Comparison of ENCODE assay signal across 8 mouse cellular contexts in the genomic region with DNA sequence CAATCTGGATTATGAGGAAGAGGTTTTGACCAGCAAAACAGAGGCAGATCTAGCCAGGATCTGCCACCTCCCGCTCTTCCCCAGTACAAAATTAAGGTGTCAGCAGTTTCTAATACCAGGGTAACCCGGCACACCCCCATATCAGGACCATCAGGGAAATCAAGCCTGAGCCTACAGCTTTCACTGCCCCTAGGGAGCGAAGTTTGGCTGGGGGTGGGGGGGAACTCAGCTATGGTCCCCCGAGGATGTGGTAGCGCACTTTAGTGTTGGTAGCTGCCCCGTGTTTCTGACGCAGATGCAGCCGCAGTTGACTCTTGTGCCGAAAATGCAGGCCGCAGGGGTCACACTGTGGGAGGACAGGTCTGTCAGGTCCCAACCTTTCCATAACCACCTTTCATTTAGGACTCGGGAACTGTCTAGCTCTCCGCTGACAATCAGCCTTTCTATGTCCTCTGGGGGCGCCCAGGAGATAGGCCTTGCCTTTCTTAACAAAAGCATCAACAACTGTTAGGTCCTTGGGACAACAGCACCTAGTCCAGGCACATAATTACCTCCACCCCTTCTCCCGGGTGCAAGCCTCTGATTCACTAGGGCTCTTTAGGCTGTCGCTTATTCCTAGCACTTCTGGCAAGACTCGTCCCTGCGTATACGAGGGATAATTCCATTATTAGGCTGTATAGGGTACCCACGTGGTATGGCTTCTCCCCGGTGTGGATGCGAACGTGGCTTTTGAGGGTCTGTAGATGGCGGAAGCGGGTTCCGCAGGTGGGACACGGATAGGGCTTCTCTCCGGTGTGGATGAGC. TPM values are rescaled to one million over a fixed set of nuclear protein-coding genes. Genes with fewer than 3 reads are reported as not detected.
DNase-seq lines count a peak whose midpoint lies in the region; ATAC-seq and TF ChIP-seq lines count a peak whose summit lies in the region.

No protein-coding gene starts in this region.

- H3K36me3 ChIP-seq in ES-E14 (ENCODE audit: control insufficient read depth, insufficient read depth, low read length, poor library complexity, severe bottlenecking): peaks cover 5% of the 10 kb centered on the region; the same call in 1 of the 2 replicates
- no peaks in the 10 kb centered on the region for H3K36me3 ChIP-seq in heart, embryonic 16.5 days (ENCODE audit: control insufficient read depth, insufficient read depth)
- no peaks in the 10 kb centered on the region for H3K36me3 ChIP-seq in liver, embryonic 12.5 days

- peak overlapping the region; percentile 59 for H3K4me2 ChIP-seq in heart, embryonic 16.5 days (ENCODE audit: low read depth, low read length)
- H3K4me2 ChIP-seq in liver, embryonic 12.5 days: peak overlapping the region; percentile 81

- peak; percentile 51 for DNase-seq in cerebellum, adult 11-12 months
- DNase-seq in cerebellum, postnatal 4 days (ENCODE audit: low spot score in 2 of 2): no peak
- DNase-seq in ES-E14 (ENCODE audit: low read depth, low spot score): no peak
- DNase-seq in MN1 (ENCODE audit: low spot score): no peak
- no peak for DNase-seq in Muller cell, postnatal 12 days (ENCODE audit: inconsistent ontology term)
- no peak for DNase-seq in frontal cortex, adult 2 months (ENCODE audit: extremely low spot score in 1 of 2, low spot score in 1 of 2)

- peaks cover 8 to 23% of the 10 kb centered on the region in 2 experiments for H3K4me1 ChIP-seq in ES-E14 (ENCODE audit: control insufficient read depth in 2 of 2, insufficient read depth in 2 of 2, low read length in 2 of 2, poor library complexity in 1 of 2)
- peaks cover 21% of the 10 kb centered on the region for H3K4me1 ChIP-seq in heart, embryonic 16.5 days (ENCODE audit: control insufficient read depth, insufficient read depth, low read length)
- peaks cover 93% of the 10 kb centered on the region for H3K4me1 ChIP-seq in liver, embryonic 12.5 days

- no peak for ATAC-seq in heart, embryonic 16.5 days (replicated peaks; ENCODE audit: extremely low read depth, insufficient read depth, low FRiP score)
- ATAC-seq in liver, embryonic 12.5 days: no peak

- peaks cover 41% of the 10 kb centered on the region for H3K27me3 ChIP-seq in heart, embryonic 16.5 days (ENCODE audit: control insufficient read depth, insufficient read depth, low read length)
- H3K27me3 ChIP-seq in liver, embryonic 12.5 days (replicated peaks): peaks cover 50% of the 10 kb centered on the region

- in situ Hi-C loops in ES-E14 (cut with MboI; ENCODE audit: low sequenced_read_pairs in 2 of 2, unreplicated experiment in 2 of 2): no loop called here

- no peak overlapping the region for H3K27ac ChIP-seq in ES-E14 (ENCODE audit: insufficient read depth, low read depth, low read length, poor library complexity, severe bottlenecking)
- peak overlapping the region; percentile 25 for H3K27ac ChIP-seq in heart, embryonic 16.5 days (ENCODE audit: low read length)
- H3K27ac ChIP-seq in liver, embryonic 12.5 days: no peak overlapping the region

- peak overlapping the region; percentile 61 for H3K9ac ChIP-seq in ES-E14 (ENCODE audit: insufficient read depth, low read depth, low read length, poor library complexity, severe bottlenecking)
- H3K9ac ChIP-seq in heart, embryonic 16.5 days (ENCODE audit: low read length): peak overlapping the region; percentile 56
- H3K9ac ChIP-seq in liver, embryonic 12.5 days: peak overlapping the region; percentile 12

- peak overlapping the region; percentile 3 to 49; a peak in 3 of 4 replicates for H3K4me3 ChIP-seq in ES-E14 (ENCODE audit: insufficient read depth in 1 of 2, low read depth in 1 of 2, low read length in 2 of 2, poor library complexity in 1 of 2, severe bottlenecking in 1 of 2)
- H3K4me3 ChIP-seq in heart, embryonic 16.5 days (ENCODE audit: low read length): peak overlapping the region; percentile 51
- peak overlapping the region; percentile 31 for H3K4me3 ChIP-seq in liver, embryonic 12.5 days

- no peaks in the 10 kb centered on the region for H3K9me3 ChIP-seq in ES-E14 (ENCODE audit: control insufficient read depth, insufficient read depth, low read depth, low read length)
- no peaks in the 10 kb centered on the region for H3K9me3 ChIP-seq in heart, embryonic 16.5 days (replicated peaks; ENCODE audit: control insufficient read depth, low read length)
- no peaks in the 10 kb centered on the region for H3K9me3 ChIP-seq in liver, embryonic 12.5 days (replicated peaks)

- WGBS in heart, embryonic 16.5 days: 24% methylated on average over 27 of the region's 27 CpGs
- 44% methylated on average over 27 of the region's 27 CpGs for WGBS in liver, embryonic 12.5 days (ENCODE audit: insufficient replicate concordance)

TF ChIP-seq in ES-E14, 5 proteins besides CTCF, POLR2A, EP300 and RAD21:
- TF ChIP-seq ZC3H11A (IDR thresholded peaks at IDR 0.05; ENCODE audit: borderline replicate concordance, low read depth, low read length): no peak
- 0 out of 2 replicates have a peak, but pooled peaks have one; percentile 45 for TF ChIP-seq MAFK (IDR thresholded peaks at IDR 0.05; ENCODE audit: insufficient read depth, low read depth, low read length)

RNA-seq across cellular contexts. Expression of gene Bcl6b, which starts 3.6 kb away (rescaled TPM):
- 5.2 and 7.1 TPM in 2 replicates for total RNA-seq in ES-E14 (2012; rRNA removed)
- polyA plus RNA-seq in heart, embryonic 16.5 days (2015; fragmentation: Nextera tagmentation; extraction: Ambion mirVana): 18.1 and 20.2 TPM in 2 replicates
- 2.8 and 3.8 TPM in 2 replicates for polyA plus RNA-seq in liver, embryonic 12.5 days (2016; fragmentation: Nextera tagmentation; extraction: Ambion mirVana)
- 1.5 and 1.9 TPM in 2 replicates for polyA plus RNA-seq in frontal cortex, adult 2 months (2012; rRNA removed)

RNA-seq across cellular contexts. Expression of gene Slc16a13, which starts 5.1 kb away (rescaled TPM):
- total RNA-seq in ES-E14 (2012; rRNA removed): 10.7 and 12.4 TPM in 2 replicates
- polyA plus RNA-seq in heart, embryonic 16.5 days (2015; fragmentation: Nextera tagmentation; extraction: Ambion mirVana): 5.0 and 5.6 TPM in 2 replicates
- 6.1 and 8.5 TPM in 2 replicates for polyA plus RNA-seq in liver, embryonic 12.5 days (2016; fragmentation: Nextera tagmentation; extraction: Ambion mirVana)
- polyA plus RNA-seq in frontal cortex, adult 2 months (2012; rRNA removed): 5.5 and 7.7 TPM in 2 replicates

RNA-seq across cellular contexts. Expression of gene 0610010K14Rik, which starts 11.7 kb away (rescaled TPM):
- 49.9 and 59.4 TPM in 2 replicates for total RNA-seq in ES-E14 (2012; rRNA removed)
- 116 and 121 TPM in 2 replicates for polyA plus RNA-seq in heart, embryonic 16.5 days (2015; fragmentation: Nextera tagmentation; extraction: Ambion mirVana)
- polyA plus RNA-seq in liver, embryonic 12.5 days (2016; fragmentation: Nextera tagmentation; extraction: Ambion mirVana): 97.4 and 104 TPM in 2 replicates
- 73.4 and 85.4 TPM in 2 replicates for polyA plus RNA-seq in frontal cortex, adult 2 months (2012; rRNA removed)

RNA-seq across cellular contexts. Expression of gene Slc16a11, which starts 13.4 kb away (rescaled TPM):
- total RNA-seq in ES-E14 (2012; rRNA removed): 0.98 and 3.0 TPM in 2 replicates
- 0.33 and 0.41 TPM in 2 replicates for polyA plus RNA-seq in heart, embryonic 16.5 days (2015; fragmentation: Nextera tagmentation; extraction: Ambion mirVana)
- polyA plus RNA-seq in liver, embryonic 12.5 days (2016; fragmentation: Nextera tagmentation; extraction: Ambion mirVana): 1.5 and 1.8 TPM in 2 replicates
- 45.9 and 48.3 TPM in 2 replicates for polyA plus RNA-seq in frontal cortex, adult 2 months (2012; rRNA removed)

RNA-seq across cellular contexts. Expression of gene Gm21988, which starts 13.6 kb away (rescaled TPM):
- total RNA-seq in ES-E14 (2012; rRNA removed): 2.4 and 4.5 TPM in 2 replicates
- polyA plus RNA-seq in heart, embryonic 16.5 days (2015; fragmentation: Nextera tagmentation; extraction: Ambion mirVana): 8.2 and 9.0 TPM in 2 replicates
- 6.2 and 7.8 TPM in 2 replicates for polyA plus RNA-seq in liver, embryonic 12.5 days (2016; fragmentation: Nextera tagmentation; extraction: Ambion mirVana)
- polyA plus RNA-seq in frontal cortex, adult 2 months (2012; rRNA removed): 10.7 and 11.8 TPM in 2 replicates
